Mouse (Mus musculus): ENCODE measurements around the gene Kiz. TPM values are rescaled to one million over a fixed set of nuclear protein-coding genes. Genes with fewer than 3 reads are reported as not detected.

Gene Kiz
- total RNA-seq, 2 experiments from 2014 or later, result 102 to 117 TPM

DNA sequence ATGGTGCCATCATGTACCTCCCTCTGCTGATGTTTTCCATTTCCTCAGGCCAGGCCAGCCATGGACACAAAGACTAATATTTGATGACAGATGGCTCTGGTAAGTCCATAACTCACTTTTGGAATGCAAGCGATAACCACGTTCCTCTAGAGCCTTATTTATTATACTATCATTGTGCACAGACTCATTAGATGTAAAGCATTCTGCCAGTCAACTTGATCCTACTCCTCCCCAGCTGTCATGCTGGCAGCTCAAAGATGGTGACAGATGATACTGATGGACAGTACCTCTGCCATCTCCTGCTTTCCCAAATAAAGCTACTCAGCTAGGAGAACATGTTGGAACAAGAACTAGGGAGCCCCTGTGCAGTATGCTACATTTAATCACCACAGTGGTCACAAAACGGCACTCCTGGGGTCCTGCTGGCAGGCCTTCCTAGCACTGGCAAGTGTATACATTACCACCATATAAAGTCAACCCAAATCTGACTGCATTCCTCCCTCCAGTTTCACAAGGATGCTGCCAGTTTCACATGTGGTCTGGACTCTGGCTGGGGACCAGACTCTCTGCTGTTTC, 119.9 kb downstream of the Kiz start:
- no peak for DNase-seq

DNA sequence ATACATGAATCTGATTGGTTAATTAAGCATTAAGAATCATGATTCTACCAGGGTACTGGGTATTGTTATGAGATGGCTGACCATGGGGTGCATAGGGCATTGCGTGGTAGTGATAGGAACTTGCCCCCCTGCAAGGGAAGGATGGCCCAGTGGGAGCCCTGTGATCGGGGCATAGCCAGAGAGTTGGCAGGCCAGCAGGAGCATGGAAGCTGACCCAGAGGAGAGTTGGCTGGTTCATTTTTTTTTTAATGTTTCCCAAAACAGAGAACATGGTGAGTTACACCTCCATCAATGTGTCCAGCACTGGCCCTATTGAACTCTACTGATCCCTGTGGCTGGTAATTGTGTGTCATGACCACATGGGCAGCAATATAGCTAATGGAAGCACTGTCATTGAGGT, 127.1 kb downstream of the Kiz start:
- DNase-seq, result no peak

DNA sequence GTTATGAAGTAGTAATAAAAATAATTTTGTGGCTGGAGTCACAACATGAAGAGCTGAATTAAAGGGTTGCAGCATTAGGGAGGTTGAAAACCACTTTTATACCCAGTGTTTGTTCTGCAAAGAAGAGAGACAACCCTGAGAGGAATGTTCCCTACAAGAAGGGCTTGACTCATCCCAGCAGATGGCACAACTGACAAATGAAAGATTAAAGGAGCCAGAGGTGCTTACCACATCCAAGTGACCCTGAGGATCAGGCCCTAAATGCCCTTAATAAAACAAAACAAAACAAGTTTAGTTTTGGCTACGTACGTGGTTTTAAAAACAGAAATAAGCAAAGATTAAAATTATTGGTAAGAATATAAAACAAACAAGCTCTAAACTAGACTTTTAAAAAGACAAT, 129.2 kb downstream of the Kiz start:
- no peak for DNase-seq

DNA sequence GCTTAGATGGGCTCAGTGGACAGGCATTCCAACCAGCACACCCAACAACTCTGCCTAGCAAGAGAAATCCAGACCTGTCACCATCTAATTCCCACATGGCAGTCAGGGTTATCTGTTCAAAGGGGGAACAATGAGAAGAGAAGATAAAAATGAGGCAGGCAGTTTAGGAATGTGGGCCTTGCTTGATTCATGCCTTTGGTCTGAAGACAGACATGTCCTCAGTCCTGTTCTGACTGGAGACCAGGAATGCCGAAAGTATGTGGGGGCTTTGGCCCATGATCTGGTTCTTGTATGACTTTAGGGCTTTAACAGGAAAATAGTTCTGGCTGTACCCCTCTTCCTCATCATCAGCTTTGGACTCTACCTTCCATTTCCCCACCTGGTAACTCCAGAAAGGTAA, 130.1 kb downstream of the Kiz start:
- no peak for DNase-seq

DNA sequence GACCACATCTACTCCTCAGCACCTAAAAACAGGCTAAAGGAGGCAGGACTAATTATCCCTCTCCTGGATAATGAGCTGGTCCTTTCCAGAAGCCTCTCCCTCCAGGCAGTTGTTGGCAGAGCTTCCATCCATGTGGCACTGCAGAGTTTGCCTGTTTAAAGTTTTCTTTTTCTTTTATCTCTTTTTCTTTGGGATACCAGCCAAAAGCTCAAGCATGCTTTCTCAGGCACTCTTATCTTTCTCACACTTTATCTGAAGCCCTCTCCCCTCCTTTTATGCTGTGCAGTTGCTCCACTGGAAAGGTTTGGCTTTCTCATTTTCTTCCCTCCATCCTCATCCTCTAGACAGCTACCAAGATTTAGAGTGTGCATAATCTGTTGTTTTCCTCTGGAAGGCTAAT, 130.8 kb downstream of the Kiz start:
- no peak for DNase-seq

DNA sequence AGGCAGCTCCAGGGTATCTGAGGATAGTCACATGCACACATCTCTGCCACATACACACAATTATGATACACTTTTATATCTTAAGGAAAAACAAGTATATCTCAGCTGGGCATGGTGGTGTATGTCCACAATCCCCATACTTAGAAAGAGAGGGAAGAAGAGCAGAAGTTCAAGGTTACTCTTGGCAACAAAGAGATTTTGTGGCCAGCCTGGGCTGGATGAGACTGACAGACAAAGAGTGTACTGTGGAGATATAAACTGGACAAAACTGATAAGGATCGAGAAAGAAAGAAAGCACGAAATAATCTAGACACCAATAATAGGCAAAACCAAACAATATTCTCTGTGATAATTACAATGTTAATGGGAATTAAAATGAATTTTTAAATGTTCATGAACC, 151.6 kb downstream of the Kiz start:
- DNase-seq, result no peak

DNA sequence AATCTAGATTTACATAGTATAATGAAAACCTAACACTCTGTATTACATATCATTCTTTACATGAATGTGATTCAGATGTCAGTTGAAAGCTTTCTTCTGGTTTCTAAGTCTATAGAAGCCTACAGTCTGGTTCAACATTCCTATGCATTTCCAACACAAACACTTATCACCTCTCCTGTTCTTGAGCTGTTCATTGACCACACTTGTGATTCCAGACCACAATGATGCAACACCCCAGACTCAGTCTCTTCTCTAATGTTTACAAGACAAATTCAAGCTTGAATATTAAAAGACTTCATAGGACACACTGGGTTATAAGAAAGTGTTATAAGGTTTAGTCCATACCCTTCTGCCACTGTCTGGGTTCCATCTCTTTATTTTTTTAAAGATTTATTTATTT, 153.4 kb downstream of the Kiz start:
- no peak for DNase-seq

DNA sequence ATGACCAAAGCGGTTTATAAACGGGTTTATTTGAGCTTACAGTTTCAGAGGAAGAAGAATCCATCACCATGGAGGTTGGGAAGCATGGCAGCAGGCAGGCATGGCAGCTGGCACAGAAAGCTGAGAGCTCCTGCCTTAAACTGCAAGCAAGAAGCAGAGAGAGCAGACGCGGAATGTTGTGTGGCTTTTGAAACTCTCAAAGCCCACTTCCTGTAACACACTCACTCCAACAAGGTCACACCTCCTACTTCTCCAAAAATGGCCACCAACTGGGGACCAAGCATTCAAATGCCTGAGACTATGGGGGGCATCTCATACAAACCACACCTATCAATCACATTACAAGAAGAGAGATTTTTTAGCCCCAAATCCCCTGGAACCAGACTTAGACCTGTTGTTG, 154.5 kb downstream of the Kiz start:
- no peak for DNase-seq

DNA sequence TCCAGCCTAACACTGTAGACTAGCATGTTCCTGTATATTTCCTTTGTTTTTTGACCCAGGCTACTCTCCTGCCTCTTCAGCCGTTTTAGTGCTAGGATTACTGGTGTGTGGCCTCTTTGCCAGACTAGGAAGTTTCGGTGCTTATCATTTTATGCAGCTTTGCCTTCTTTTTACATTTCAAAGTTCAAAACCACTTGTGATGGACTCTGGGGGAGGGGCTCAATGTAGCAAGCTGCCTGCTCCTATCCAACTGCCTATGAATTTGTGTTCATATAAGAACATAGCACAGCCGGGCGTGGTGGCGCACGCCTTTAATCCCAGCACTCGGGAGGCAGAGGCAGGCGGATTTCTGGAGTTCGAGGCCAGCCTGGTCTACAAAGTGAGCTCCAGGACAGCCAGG, 155.3 kb downstream of the Kiz start:
- DNase-seq, result no peak

DNA sequence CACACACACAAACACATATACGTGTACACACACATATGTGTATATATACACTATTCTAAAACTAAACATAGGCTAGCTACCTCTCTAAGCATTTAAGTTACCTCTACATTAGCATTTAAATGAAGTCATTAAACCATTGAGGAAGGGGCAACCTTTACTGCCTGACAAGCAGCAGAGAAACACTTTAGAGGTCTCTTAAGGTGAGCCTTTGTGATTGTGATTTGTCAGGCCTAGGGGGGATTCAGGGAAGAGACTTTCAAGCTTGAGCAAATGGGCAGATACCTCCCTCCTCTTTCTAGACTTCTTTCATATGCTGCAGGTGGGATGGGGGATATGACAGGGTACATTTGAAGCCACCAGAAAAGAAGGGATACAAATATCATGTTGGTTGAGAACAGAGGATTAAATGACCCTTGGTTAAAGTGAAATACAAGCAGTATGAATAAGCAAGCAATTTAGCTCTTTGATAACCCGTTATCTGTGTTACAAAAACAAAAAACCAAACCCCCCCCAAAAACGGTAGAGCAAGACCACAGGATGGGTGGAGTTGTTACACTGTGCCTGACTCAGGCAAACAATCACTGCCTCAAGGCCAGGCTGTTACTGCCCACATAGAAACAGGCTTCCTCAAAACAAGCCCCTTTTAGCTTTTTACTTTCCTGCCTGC, 155.9 kb downstream of the Kiz start:
- DNase-seq, result peak in 1 of 2 experiments; percentile 8

DNA sequence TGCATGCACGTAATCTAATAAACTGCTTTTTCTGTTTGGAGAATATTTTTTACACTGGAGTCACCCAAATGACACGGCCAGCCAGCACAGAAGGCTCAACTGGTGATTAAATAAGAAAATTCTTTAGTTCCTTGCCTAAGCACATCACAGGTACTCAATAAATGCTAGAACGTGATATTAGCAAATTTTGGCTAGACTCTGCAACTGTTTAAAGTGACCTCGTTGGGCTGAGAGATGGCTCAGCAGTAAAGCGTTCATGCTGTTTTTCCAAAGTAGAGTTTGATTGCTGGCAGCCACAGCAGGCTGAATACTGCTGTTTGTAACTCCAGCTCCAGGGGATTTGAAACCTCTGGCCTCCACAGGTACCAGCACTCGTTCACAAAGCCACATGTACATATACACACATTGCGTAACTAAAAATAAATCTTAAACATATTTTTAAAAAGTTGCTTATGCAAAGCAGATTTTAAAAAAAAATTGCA, 156.5 kb downstream of the Kiz start:
- DNase-seq, result no peak

DNA sequence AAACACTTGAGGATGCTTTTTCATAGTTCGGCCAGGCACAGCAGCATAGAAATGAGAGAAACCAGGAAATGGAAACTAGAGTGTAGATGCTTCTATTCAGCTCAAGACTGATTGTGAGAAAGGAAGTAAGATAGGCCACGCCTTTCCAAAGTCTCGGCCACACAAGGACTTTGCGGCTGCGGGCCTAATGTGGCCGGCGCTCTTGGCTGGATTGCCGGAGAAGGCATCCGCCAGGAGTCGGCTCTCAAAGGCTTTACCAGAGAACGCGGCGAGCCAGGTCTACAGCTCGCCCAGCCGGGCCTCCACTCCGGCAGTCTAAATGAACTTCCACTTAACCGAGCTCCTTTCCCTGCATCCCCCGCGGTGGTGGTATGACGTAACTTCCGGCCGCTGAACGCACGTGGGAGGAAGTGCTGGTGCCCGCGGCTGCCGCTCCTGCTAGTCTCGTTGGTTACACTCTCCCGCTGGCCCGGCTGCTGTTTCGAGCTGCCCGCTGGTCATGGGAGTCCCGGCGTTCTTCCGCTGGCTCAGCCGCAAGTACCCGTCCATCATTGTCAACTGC, 157.0 kb downstream of the Kiz start, which contains the start of gene Xrn2:
Gene Xrn2 (plus strand): TSS at position 374 of the 562 bp plus-strand sequence.
- peak; percentile 96 to 97 for DNase-seq

DNA sequence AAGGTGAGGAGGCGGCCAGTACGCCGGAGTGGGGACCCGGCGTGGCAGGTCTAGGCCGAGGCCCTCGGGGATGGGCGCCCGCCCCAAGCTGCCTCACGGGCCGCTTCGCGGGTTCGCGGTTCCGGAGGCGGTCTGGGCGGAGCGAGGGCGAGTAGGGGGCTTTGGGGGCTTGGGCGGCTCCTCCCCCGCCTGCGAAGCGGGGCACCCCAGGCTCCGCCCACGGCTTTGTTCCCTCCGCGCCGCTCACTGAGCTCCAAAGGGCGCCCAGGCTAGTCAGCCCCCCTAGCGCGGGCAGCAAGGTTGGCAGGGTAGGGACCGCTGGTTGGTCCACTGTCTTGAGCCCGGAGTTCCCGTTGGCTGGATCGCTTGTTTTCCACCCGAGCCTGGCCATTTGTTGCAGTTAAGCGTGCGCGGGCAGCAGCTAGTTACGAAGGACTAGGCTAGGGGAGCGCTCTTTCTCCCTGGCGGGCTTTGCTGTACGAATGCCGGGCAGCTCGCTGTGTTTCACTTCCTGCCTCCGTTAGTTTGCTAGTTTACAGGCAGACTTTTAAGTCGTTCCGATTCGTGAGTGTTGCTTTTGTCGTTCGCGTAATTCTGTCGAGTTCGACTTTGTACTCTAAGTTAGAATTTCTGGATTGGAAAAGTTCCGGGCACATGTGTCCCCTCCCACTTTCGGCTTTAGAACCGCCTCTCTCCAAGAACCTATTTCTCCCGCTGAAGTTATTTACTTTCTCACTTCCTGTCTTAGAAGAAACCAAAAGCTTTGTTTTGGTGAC, 157.7 kb downstream of the Kiz start:
- DNase-seq, result peak; percentile 64 to 75

DNA sequence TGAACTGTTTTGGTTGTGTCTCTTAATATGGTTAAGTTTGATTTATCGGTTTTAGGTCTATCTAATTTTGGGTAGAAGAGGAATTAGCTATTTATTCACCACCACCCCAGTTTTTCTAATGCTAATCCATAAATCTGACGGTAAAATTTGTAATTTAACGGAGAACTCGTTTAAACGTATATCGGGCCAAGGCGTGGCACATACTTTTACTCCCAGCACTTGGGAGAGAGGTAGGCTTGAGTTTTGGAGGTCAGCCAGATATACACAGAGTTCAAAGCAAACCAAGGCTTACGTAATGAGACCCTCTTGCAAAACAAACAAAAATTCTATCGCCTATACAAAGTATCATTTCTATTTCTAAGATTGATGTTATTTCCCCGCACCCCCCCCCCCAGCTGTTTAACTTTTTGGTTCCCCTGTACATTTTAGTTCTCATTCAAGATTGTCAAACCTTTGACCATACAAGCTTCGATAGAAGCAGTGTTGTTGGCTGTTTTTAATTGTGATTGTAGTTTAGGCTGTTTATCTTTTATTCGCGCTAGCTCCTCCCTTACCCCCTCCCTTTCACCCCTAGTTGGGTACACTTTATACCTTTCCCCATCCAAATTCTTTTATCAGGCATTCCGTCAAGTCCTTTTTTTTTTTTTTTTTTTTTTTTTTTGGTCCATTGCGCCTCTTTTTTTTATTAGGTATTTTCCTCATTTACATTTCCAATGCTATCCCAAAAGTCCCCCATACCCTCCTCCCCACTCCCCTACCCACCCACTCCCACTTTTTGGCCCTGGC, 158.6 kb downstream of the Kiz start:
- DNase-seq, result peak in 1 of 2 experiments; percentile 18

Other genes with a start within 250 kb of the Kiz start
- gene Xrn2, start 157.1 kb downstream of the Kiz start, total RNA-seq (2021), result 10 to 100 TPM; 22.4 to 29.9 TPM
- not detected for gene Nkx2-4, start 229.6 kb downstream of the Kiz start, total RNA-seq (2021)

Measured in heart, adult 18-20 months (tissue).